Mouse (Mus musculus) right cerebral cortex, postnatal 4 days (tissue): ENCODE measurements around the gene Son.
"Not testable (repeated sequence)": the region's sequence is repeated elsewhere in the genome, so short reads cannot be mapped to it uniquely, and the experiment has no call there.

ENCODE experiments used
- DNase-seq: peaks from one replicate; pipeline ENCODE4 v3.0.0-alpha.2; 2022

Gene Son

DNA sequence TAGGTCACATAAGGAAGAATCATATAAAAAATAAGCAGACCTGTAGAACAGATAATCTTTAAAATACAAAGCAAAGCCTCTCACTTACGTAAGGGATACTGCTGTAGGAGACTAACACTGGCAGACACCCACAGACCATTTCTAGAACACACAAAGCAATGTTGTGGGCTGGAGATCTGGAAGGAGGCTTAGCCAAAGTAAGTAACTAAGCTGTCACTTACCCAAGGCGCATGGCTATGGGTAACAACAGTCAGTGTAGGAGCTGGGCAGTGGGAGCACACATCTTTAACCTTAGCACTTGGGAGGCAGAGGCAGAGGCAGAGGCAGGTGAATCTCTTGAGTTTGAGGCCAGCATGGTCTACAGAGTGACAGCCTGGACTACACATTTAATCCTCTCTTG is 7.7 kb upstream of the Son start:
- no peak for DNase-seq

DNA sequence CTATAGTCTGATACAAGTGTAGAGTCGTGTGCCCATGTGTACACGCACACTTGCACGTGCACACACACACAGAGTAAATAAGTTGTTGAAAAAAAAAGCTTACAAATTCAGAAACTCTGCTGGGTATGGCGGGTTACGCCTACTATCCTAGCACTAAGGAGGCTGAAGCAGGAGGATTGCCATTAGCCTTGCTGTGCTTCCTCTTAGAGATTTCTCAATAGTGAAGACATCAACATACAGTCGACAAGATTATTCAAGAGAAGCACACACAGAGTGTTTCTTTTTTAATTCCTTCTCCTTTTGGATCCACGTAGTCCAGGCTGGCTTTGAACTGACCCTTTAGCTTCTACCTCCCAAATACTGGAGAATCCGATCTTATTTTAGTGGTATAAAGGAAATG is 7.1 kb upstream of the Son start:
- no peak for DNase-seq

DNA sequence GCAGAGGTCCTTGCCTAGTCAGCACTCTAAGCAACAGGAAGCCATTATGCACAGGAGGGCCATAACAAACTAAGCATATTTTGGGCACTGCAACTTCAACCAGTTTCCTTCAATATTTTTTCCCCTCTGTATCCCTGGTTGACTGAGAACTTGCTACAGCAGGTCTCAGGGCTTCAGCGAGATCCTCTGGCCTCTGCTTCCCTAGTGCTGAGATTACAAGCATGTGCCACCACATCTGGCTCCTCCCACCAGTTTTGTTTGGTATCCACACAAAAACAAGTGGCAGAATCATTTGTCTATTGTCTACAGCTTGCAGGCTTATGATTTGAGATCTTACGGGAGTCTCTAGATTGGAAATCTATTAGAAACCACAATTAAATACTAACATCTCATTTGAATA is 2.4 kb upstream of the Son start:
- no peak for DNase-seq

DNA sequence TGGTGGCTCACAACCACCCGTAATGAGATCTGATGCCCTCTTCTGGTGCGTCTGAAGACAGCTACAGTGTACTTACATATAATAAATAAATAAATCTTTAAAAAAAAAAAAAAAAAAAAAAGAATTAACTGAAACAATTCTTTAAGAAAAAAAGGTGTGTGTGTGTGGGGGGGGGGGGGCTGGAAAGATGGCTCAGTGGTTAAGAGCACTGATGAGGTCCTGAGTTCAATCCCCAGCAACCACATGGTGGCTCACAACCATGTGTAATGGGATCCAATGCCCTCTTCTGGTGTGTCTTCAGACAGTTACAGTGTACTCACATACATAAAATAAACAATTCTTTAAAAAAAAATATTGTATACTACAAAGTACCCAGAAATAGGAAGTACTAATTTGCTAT is 1.9 kb upstream of the Son start:
- not testable (repeated sequence) for DNase-seq

DNA sequence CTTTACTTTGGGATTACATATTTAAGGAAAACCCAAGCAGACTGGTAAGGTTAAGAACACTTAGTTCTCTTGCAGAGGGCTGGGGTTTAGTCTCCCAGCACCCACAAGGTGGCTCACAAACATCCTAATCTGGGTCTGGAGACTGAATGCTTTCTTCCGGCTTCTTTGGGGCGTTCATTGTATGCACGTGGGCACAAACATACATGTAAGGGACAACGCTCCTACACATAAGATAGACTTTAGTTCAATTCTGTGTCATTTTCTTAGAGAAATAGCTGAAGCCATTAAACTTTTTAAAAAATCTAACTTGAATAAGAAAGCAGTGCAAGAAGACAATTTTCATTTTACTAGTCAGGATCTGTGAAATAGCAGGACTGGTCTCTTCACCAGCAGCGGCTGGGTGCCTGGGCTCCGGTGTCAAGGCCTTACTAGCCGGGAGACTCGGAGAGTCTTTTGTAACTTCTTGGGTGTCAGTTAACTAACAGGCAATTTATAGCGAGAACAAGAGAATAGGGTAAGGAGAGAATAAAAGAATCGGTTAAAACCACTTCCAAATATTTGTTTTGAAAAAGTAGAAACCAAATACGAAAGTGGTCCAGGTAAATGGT is 1.2 kb upstream of the Son start:
- no peak for DNase-seq

DNA sequence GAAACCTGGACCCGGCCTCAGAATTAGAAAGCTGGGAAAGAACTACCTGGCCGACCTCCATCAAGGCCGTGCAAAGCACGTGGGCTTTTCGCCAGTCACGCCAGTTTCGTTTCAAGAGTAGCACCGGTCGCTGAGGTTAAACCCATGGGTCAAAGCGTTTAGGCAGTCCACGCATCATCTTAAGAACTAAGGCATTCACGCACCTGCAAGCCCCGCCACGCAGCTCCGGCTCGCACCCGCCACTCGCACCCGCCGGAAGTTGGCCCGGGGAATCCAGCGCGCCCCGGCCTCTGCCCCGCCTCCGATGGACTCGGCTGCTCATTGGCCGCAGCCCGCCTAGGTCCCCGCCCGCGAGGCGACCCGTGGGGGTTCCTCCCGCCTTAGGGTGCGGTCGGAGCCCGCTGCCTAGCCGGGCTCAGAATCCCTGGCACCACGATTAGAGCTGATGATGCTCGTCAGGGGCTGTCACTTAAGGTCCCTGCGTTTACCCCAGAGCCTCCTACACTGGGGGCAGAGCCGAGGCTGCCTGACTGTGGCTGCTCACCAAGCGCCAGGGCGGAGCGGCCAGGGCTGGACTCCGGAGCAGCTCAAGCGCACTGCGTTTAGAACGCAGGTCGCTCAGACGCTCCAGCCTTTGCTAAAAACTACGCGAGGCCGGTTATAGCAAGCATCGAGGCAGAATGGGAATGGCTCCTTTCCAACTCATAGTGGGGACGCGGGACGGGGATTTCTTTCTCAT is 456 bp upstream of the Son start, which contains the start of gene Gart:
Gene Gart (minus strand): TSS at position 272 of the 739 bp plus-strand sequence.
- peak; percentile 88 for DNase-seq

DNA sequence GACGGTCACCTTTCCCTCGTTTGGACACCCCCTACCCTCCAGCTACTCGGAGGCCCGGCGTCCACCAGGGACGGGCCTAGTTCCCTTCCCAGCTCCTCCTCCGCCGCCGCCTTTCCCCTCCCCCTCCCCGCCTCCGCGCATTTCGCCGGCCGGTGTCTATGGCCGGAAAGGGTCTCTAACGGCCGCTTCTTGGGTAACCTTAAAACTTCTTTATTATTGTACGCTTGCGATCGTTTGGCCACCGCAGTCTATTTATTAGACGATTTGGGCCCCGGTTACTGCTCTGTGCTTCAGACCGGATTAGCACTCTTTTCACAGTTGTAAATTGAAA is 879 bp downstream of the Son start:
- peak; percentile 74 for DNase-seq

DNA sequence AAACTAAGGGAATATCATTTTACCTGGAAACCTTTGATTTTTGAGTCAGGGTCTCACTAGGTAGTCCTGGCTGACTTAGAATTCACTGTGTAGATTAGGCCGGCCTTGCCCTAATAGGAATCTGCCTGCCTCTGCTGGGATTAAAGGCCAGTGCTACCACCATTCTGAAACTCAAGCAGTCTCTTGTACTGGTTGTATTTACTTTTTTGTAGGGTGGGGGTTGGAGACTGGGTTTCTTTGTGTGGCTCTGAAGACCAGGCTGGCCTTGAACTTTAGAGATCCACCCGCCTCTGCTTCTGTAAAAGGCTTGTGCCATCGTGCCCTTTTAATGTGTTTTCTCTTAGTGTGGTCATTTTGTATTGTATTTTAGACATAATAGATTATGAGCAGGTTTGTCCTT is 1.9 kb downstream of the Son start:
- no peak for DNase-seq

DNA sequence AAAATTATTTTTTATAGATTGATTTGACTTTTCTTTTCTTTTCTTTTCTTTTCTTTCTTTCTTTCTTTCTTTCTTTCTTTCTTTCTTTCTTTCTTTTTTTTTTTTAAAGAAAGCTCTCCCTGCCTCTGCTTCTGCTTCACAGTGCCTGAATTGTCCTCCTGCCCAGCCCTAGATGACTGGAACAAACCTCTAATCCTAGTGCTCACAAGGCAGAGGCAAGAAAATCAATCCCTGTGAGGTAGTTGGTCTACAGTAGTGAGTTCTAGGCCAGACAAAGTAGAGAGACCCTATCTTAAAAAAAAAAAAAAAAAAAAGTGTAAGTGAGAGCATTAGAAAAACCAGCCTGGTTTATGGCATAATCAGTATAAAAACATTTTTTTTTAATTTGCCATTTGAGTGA is 2.5 kb downstream of the Son start:
- DNase-seq, result no peak

DNA sequence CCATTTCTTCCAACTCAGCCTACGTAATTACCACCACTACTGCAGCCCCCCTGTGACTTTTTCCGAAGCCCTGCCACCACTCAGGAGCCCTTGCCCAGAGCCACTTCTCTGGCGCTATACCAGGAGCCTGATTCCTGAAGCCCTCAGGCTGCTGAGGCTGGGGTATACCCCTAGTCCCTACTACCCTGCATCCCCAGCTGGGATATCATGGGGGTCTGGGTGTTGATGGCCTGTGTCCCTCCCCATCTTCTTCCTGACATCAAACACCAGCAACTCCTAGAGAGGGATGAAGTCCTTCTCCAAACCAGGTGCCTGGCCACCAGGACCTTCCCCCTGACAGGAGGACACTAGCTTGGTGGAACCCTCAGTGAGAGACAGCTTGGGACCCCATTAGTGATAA is 4.9 kb downstream of the Son start:
- DNase-seq, result no peak

DNA sequence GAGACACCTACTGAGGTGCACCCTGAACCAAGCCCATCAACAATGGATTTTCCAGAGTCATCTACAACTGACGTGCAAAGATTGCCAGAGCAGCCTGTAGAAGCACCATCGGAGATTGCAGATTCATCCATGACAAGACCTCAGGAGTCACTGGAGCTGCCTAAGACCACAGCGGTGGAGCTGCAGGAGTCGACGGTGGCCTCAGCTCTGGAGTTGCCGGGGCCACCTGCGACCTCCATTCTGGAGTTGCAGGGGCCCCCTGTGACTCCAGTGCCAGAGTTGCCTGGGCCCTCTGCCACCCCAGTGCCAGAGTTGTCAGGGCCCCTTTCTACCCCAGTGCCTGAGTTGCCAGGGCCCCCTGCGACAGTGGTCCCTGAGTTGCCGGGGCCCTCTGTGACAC is 8.0 kb downstream of the Son start:
- no peak for DNase-seq

DNA sequence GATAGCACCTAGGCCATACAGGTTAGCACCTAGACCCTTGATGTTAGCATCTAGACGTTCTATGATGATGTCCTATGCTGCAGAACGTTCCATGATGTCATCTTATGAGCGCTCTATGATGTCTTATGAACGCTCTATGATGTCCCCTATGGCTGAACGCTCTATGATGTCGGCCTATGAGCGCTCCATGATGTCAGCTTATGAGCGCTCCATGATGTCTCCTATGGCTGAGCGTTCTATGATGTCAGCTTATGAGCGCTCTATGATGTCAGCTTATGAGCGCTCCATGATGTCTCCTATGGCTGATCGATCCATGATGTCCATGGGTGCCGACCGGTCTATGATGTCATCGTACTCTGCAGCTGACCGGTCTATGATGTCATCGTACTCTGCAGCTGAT is 10.0 kb downstream of the Son start:
- DNase-seq, result no peak

DNA sequence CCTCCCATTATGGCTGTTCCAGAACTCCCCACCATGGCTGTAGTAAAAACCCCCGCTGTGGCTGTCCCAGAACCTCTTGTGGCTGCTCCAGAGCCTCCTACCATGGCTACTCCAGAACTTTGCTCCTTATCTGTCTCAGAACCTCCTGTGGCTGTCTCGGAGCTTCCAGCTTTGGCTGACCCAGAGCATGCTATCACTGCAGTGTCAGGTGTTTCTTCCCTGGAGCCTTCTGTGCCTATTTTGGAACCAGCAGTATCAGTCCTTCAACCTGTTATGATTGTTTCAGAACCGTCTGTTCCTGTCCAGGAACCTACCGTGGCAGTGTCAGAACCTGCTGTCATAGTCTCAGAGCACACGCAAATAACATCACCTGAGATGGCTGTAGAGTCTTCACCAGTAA is 11.2 kb downstream of the Son start:
- DNase-seq, result no peak

DNA sequence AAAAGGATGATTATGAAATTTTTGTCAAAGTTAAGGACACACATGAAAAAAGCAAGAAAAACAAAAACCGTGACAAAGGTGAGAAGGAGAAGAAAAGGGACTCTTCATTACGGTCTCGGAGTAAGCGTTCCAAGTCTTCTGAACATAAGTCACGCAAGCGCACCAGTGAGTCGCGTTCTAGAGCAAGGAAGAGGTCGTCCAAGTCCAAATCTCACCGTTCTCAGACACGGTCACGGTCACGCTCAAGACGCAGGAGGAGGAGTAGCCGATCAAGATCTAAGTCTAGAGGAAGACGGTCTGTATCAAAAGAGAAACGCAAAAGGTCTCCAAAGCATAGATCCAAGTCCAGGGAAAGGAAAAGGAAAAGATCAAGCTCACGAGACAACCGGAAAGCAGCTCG is 12.5 kb downstream of the Son start:
- DNase-seq, result no peak

DNA sequence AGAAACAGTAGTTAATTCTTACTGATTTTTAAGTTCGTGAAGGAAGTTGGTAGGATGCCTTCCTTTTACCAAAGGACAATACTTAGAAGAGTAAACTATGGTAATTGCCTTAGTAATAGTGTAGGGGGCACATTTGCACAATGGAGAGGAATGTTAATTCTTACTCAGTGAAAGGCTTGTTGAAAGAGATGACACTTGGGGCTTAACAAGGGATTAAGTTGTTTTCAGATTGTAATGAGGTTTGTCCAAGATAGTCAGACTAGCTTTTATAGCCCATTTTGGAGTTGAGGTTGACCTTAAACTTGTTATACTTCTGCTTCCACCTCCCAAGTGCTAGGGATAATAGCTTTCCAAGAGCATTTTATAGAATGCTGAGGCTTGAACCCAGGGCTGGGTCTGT is 14.1 kb downstream of the Son start:
- DNase-seq, result no peak

DNA sequence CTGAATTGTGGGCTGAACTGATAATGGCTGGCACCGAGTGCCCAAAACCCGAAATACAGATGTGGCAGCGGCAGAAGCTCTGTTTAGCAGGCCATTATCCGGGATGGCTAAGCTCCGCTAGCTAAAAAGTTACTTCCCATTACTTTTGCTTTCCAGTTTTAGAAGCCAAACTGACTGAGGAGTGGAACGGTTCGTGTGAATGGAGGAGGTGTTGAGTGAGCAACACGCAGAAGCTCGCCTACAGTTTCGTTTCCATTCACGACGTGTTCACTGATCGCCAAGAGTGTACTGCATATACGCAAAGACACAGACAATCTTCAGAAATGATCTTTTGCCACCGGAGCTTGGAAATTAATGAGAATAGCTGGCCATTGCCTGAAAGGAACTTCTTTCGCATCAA is 15.0 kb downstream of the Son start:
- no peak for DNase-seq

DNA sequence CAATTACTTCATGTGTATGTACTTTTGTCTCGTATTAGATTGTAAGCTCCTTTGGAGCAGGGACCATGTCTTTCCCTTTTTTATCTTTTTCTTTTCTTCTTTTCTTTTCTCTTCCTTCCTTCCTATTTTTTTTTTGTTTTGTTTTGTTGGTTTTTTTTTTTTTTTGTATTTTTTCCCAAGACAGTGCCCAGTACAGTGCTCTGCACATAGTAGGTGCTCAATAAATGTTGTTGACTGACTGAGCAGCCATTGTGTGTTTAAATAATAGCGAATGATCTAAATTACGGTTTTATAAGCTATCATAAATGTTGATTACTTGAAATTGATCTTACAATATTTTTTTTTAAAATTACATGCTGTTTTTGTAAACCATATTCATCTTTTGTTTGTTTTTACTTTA is 16.5 kb downstream of the Son start:
- no peak for DNase-seq

DNA sequence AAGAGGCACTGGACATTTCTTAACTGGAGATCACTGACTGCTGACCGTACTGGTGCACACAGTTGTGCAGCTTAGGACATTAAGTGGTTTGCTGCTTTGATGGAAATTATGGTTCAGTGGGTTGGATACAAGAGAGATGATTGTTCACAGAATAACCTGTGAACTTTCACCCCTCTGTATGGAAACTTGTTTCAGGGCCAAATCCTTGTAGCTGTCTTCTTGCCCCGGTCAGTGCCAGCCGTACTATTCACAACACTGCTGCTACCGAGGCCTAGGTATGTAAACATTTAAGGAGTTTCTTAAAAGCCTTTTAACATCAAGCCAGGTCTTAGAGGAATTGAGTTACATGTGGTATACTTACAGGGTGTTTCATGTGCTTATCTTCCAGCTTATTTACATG is 27.2 kb downstream of the Son start:
- no peak for DNase-seq

DNA sequence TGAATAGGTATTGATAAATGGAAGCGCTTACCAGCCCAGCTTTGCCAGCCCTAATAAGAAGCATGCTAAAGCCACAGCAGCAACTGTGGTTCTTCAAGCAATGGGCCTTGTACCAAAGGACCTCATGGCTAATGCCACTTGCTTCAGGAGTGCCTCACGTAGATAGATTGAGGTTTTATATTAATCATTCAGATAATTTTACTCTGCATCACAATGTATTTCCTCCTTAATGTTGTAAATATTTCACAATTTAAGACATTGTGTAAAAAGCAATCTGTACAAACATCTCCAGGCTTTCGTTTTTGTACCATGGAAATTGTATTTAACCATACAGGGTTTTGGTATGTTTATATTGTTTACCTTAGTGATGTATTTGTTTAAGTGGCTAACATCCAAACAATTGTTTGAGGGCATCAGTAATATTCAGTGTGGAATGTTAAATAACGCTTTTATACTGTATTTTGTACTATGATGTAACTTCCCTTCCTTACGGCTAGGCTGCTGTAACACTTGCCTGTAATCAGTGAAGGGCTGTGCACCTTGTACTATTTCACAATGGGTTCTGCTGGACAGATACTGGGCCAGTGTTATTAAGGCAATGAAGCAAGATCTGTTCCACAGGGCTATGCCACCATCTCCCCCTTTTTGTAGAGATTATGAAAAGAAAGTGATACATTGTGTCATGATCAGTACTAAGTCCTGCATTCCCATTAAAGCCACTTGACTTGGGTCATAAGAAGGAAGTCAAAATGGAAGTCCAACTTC is 31.0 kb downstream of the Son start:
- no peak for DNase-seq

DNA sequence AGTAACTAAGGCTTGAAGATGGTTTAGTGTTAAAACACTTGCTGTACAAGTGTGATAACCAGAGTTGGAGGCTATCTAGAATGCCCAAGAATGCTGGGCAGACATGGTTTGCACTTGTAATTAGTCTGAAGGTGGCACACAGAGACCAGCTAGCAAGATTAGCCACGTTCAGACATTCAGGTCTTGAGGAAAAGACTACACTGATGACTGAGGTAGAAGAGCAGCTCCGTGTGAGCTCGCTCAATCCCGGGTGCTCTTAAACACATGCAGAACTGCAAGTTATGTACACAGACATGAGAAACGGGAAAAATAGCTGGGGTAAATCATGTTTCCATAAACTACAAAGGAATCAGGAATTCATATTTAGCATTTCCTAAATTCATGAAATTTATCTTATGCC is 33.4 kb downstream of the Son start:
- no peak for DNase-seq

DNA sequence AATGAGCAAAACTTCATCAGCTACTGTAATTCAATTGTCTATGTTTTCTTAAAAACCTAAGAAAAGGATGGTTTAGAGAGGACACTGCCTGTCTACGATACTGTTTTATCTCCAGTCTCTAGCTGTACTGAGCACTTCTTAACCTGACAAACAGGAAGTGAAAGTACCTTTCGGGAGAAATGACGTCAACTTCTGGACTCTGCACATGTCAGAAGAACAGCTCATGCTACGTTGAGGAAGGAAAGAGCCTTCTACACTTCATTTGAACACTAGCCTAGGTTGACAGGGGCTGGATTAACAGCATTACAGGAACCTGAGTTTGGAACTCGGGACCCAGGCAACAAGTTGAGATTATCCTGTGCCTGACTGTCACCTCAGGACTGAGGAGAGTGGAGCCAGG is 38.2 kb downstream of the Son start:
- DNase-seq, result no peak

DNA sequence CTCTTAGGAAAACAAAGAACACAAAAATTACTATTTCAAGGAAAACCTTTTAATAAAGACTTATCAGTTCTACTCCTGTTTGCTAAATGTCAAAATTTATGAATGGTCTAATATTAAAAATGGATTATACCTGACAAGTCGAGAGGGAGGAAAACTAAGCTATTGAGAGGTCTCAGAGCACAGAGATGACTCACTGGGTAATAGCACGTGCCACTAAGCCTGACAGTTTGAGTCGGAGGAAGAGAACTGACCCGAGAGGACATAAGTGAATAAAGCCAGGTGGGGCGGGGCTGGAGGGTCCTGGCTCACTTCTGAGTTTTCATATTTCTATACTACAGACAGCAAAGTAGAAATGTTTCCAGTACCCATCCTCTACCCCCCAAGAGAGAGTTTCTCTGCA is 39.1 kb downstream of the Son start:
- DNase-seq, result no peak

DNA sequence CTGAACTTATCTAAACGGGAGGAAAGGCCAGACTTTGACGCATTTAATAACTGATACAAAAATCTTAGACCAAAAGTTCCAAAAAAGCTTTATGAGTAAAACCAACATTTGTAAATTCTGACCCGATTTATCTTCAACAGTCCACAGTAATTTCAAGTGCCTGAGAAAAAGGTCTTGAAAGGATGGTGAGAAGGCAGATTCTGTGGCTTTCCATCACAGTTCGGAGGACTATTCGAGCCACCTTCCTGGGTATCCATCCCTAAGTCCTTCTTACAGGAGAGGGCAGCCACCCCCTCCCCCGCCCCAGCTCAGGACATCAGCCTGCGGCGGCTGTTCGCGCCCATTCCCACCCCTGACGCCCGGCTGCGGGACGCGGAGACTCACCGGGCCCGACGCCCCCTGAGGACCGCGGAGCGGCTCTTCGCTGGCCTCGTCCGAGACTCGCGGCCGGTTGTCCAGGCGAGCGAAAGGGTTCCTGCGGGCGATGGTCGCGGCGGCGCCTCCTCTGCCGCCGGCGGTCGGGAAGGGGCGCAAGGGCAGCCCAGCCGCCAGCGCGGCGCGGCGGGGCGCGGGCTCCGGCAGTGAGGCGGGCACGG is 40.8 kb downstream of the Son start:
- DNase-seq, result no peak
